Mouse (Mus musculus) brain, embryonic 14.5 days (tissue): ENCODE results near the gene Haus5. TPM values are rescaled to one million over a fixed set of nuclear protein-coding genes. Genes with fewer than 3 reads are reported as not detected.

ENCODE experiments used
- DNase-seq: peaks from one replicate; pipeline ENCODE4 v3.0.0-alpha.2; 2011; ENCODE audit warnings: low read depth
- CTCF ChIP-seq: fragments of 200-500 bp; IDR thresholded peaks from 2 replicates; pipeline ENCODE4 v1.5.1; 2012; ENCODE audit warnings: inconsistent platforms, mild to moderate bottlenecking, moderate library complexity, borderline replicate concordance; ENCODE audit not compliant: insufficient read depth, insufficient read length; ENCODE audit errors: extremely low read depth
- POLR2A ChIP-seq: fragments of 200-500 bp; IDR thresholded peaks from 2 replicates; pipeline ENCODE4 v1.6.1; 2012; ENCODE audit warnings: mild to moderate bottlenecking, inconsistent platforms, borderline replicate concordance; ENCODE audit not compliant: poor library complexity, insufficient read depth, insufficient read length, severe bottlenecking; ENCODE audit errors: extremely low read depth
- polyA plus RNA-seq: library from polyadenylated mRNA; depleted of rRNA; stranded (reverse); fragments of >200 nt; gene quantifications from 2 replicates; pipeline ENCODE4 v1.2.3, GENCODE M21; 2012; rRNA removed

Gene Haus5
- polyA plus RNA-seq, result 21.9 and 36.6 TPM in 2 replicates

DNA sequence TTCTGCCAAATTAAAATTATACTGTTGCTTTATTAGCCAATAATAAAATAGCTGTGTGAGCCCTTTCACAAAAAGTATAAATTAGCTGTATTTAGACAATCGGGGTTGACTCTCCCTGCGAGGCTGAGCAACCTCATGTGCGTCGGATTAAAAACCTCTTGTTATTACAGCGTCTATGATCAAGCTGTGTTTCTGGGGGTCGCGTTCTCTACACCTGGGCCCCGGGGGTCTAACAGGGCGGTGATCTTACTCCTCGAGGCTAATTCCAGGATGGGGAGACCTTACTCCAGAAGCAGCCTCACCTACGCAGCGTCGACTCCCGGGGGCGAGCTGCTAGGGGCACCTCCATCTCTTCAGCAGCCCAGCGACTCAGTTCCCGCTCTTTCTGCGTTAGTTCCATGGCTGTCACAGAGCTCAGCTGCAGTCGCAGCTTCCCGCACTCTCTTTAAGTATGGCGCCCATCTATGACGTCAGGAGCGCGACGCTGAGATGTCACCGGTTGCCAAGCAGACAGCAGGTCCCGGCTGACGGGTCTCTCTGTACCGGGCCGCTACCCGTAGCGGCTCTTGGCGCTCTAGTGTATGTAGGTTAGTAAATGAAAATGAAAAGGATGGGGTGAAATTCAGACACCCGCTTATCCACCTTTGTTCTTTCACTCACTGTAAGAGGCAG is at the start of gene Haus5:
Gene Haus5 (minus strand): TSS at position 466 of the 672 bp plus-strand sequence.
- TF ChIP-seq POLR2A (peak; percentile 60; the same call in 1 of the 2 replicates), CTCF (no peak)
- DNase-seq, result peak; percentile 98

DNA sequence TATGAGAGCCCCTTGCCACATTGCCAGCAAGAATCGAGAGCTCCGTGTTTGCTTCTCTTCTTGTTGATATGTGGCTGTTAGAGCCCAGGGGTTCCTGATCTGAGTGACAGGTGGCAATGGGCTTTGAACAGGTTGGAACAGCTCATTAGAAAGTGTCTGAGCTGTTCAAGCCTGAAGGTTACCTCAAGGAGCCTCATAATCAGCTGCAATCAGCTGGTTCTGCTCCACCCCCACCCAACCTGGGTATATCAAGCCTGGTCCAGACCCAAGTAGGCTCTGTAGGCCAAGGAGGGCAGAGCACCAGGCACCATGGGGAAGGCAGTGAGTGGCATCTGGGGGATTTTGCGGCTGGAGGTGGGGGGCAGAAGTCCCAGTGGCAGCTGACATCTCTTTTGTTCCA is 47.1 kb upstream of the Haus5 start, which contains the start of gene Atp4a:
Gene Atp4a (plus strand): TSS at position 268 of the 400 bp plus-strand sequence.
- TF ChIP-seq POLR2A (no peak), CTCF (no peak)
- DNase-seq, result no peak

GRCm38 (mm10) chr7:30707441-30707840 is 42.6 kb upstream of the Haus5 start:
- no peak for DNase-seq
- no peak for TF ChIP-seq POLR2A
- no peak for TF ChIP-seq CTCF

GRCm38 (mm10) chr7:30706214-30706882 is 41.6 kb upstream of the Haus5 start:
- no peak for DNase-seq
- no peak for TF ChIP-seq POLR2A
- no peak for TF ChIP-seq CTCF

DNA sequence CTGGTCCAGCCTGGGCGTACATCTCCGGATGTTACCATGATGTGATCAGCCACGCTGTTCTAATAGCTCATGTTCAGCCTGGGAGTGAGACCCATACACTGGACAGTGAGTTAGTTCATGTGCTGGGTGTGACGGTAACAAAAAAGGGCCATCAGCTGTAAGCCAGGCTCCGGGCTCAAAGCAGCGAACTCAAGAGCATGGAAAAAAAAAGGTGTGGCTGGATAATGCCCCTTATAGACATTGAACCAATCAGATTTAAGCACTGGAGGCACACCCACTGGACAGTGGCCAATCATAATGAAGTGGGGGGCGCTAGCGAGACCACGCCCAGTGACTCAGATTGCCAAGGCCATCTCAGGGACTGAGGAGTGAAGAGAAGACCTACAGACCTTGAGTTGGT is 33.8 kb upstream of the Haus5 start, which contains the start of gene 2200002J24Rik:
Gene 2200002J24Rik (plus strand): TSS at position 338 of the 400 bp plus-strand sequence.
- TF ChIP-seq POLR2A (no peak), CTCF (no peak)
- peak; percentile 14 for DNase-seq

- no peak for DNase-seq
- no peak for TF ChIP-seq POLR2A
- no peak for TF ChIP-seq CTCF
Measured at GRCm38 (mm10) chr7:30698101-30698500, 33.3 kb upstream of the Haus5 start.

DNA sequence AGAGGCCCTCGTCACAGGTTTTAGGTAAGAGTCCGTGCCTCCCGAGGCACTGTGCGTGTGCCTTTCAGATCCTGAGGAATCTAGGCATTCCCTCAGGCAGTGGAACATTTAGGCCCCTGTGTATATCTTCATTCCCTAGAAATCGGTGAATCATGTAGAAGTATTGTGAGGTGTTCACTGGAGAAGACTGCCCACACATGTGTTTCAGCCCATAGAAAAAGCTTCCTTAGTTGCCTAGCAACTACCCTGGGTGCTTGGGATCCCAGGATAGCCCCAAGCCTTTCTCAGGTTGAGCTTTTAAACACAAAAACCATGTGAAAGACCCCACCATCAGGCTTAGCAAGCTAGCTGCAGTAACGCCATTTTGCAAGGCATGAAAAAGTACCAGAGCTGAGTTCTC is 23.5 kb upstream of the Haus5 start:
- no peak for TF ChIP-seq POLR2A
- TF ChIP-seq CTCF, result no peak
- no peak for DNase-seq

DNA sequence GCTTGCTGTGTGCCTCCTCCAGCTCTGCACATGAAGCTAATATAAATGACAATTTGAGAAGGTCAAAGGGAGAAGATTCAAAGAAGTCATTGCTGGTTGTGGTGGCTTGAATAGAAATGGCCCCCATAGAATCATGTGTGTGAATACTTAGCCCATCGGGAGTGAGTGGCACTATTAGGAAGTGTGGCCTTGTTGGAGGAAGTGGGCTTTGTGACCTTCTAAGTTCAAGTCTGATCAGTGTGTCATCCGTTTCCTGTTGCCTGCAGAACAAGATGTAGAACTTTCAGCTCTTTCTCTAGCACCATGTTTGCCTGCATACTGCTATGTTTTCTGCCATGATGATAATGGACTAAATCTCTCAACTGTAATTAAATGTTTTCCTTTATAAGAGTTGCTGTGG is 18.6 kb upstream of the Haus5 start:
- DNase-seq, result no peak
- TF ChIP-seq POLR2A, result no peak
- TF ChIP-seq CTCF, result no peak

GRCm38 (mm10) chr7:30681897-30682296 is 17.1 kb upstream of the Haus5 start:
- TF ChIP-seq CTCF (no peak), POLR2A (no peak)
- DNase-seq, result no peak

DNA sequence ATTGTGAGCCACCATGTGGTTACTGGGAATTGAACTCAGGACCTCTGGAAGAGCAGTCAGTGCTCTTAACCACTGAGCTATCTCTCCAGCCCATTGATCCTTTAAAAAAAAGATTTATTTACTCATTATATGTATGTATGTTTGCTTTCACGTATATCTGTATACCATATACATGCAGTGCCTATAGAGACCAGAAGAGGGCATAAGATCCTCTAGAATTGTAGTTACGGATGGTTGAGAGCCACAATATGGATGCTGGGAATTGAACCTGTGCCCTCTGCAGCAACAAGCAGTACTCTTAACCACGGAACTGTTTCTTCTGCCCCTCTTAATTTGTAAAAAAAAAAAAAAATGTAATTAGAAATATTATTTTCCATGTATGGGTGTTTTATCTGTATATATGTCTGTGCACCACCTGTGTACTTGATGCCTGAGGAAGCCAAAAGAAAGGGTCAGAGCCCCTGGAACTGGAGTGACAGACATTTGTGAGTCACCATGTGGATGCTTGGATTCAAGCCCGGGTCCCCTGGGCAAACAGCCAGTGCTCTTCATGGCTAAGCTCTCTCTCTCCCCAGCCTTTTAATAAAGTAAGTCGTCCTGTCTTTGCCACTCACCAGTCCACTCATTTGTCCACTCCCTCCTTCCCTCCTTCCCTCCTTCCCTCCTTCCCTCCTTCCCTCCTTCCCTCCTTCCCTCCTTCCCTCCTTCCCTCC is 13.6 kb upstream of the Haus5 start:
- TF ChIP-seq POLR2A (no peak), CTCF (no peak)
- DNase-seq, result peak; percentile 80

GRCm38 (mm10) chr7:30671480-30671879 is 6.7 kb upstream of the Haus5 start, which contains the start of gene Pmis2:
Pmis2 (minus strand) TSS chr7:30671605.
- TF ChIP-seq CTCF (no peak), POLR2A (no peak)

DNA sequence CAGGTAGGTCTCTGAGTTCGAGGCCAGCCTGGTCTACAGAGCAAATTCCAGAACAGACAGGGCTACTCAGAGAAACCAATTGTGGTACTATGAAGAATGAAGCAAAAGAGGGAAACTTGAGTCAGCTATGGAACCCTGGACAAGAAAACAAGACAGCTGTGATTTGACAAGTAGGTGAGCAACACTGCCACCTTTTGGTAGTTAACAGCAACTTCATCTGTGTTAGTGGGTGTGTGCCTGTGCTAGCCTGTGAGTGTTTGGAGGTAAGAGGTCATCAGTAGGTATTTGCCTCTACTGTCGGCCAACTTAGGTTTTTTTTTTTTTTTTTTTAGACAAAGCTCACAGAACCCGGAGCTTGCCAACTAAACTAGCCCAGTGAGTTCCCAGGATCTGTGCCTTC is 4.4 kb upstream of the Haus5 start:
- DNase-seq, result peak; percentile 23
- no peak for TF ChIP-seq POLR2A
- peak; percentile 49; the same call in 1 of the 2 replicates for TF ChIP-seq CTCF

More at GRCm38 (mm10) chr7:30671480-30671879, 6.7 kb upstream of the Haus5 start, which contains the start of gene Pmis2:
- DNase-seq, result no peak

GRCm38 (mm10) chr7:30665321-30665720 is 527 bp upstream of the Haus5 start:
- DNase-seq, result no peak
- TF ChIP-seq POLR2A, result no peak
- TF ChIP-seq CTCF, result no peak
